Mouse (Mus musculus): Measurements from ENCODE around the gene Oma1. TPM values are rescaled to one million over a fixed set of nuclear protein-coding genes. Genes with fewer than 3 reads are reported as not detected.

The Oma1 gene
- polyA plus RNA-seq, 1 experiment from 2014 or later: 22.5 TPM

GRCm38 (mm10) chr4:103385031-103385430 is 71.4 kb downstream of the Oma1 start:
- Histone ChIP-seq H3K4me3 (replicated peaks) (no peak overlapping the region), H3K4me2 (replicated peaks) (no peak overlapping the region), H3K9ac (no peak overlapping the region), H3K27me3 (replicated peaks) (no peaks in the 10 kb centered on the region), H3K4me1 (replicated peaks) (no peaks in the 10 kb centered on the region), H3K9me3 (no peaks in the 10 kb centered on the region), H3K36me3 (no peaks in the 10 kb centered on the region), H3K27ac (no peak overlapping the region)
- 80% methylated on average over 4 of the region's 4 CpGs for WGBS
- ATAC-seq: no peak

DNA sequence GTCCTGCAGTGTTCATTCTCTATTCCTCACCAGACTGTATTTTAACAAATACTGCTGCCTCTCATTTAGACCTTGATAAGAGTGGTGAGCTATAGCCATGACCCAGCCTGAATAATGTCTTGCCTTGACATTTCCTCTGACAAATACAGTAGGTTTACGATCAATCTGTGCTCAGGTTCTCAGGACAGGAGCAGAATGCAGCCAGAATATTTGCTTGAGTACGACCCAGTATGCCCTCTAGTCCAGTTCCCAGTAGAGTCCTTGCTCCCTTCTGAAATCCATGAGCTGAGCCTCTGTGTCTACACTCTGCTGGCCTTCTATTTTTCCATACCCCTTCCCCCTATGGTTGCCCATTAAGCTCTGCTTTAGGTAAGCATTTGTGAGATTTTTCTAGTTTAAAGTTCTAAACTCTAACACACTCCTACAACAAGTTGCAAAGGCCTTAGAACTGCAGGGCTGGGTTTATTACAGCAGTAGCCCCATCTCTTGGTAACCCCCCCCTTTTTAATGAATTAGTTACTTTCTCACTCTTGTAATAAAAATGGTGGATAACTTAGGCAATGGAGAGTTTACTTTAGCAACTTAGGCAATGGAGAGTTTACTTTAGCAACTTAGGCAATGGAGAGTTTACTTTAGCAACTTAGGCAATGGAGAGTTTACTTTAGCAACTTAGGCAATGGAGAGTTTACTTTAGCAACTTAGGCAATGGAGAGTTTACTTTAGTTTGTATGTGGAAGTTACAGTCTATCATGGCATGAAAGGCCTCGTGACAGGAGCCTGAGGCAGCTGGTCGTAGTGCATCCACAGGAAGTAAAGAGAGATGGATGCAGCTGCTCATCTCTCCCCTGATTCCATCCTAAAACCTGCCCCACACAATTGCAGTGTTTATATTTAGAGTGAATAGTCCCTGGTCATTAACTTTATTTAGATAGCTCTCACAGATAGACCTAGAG is 72.5 kb downstream of the Oma1 start:
- Histone ChIP-seq H3K27me3 (replicated peaks) (no peaks in the 10 kb centered on the region), H3K9ac (no peak overlapping the region), H3K27ac (no peak overlapping the region), H3K4me3 (replicated peaks) (no peak overlapping the region), H3K9me3 (no peaks in the 10 kb centered on the region), H3K36me3 (no peaks in the 10 kb centered on the region), H3K4me2 (replicated peaks) (no peak overlapping the region), H3K4me1 (replicated peaks) (no peaks in the 10 kb centered on the region)
- ATAC-seq: no peak
- 45% methylated on average over 4 of the region's 4 CpGs for WGBS

DNA sequence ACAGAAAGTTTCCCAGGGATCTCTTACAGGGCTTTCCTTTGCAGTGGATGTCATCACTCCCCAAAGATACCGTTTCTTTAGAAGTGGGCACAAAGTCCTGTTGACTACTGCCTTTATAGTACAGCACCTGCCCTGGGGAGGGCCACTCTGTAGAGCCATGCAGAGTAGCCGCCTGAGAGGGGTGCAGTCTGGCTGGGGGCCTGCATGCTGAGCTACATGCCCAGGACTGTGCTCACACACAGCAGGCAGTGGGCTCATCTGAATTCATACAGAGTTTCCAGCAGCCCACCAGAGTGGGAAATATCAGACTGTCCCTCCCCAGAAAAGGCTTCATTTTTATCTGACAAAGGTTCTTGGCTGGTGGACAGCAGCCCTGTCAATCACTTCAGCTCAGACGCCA is 73.7 kb downstream of the Oma1 start:
- no peaks in the 10 kb centered on the region for H3K27me3 ChIP-seq (replicated peaks)
- H3K27ac ChIP-seq: no peak overlapping the region
- 79% methylated on average over 3 of the region's 3 CpGs for WGBS
- no peaks in the 10 kb centered on the region for H3K36me3 ChIP-seq
- H3K9me3 ChIP-seq: no peaks in the 10 kb centered on the region
- no peaks in the 10 kb centered on the region for H3K4me1 ChIP-seq (replicated peaks)
- no peak for ATAC-seq
- no peak overlapping the region for H3K4me2 ChIP-seq (replicated peaks)
- H3K9ac ChIP-seq: no peak overlapping the region
- H3K4me3 ChIP-seq (replicated peaks): no peak overlapping the region

- H3K27ac ChIP-seq: no peak overlapping the region
- H3K9ac ChIP-seq: no peak overlapping the region
- WGBS: 62% methylated on average over 8 of the region's 8 CpGs
- H3K4me3 ChIP-seq (replicated peaks): no peak overlapping the region
- H3K36me3 ChIP-seq: no peaks in the 10 kb centered on the region
- ATAC-seq: no peak
- H3K9me3 ChIP-seq: no peaks in the 10 kb centered on the region
- H3K4me2 ChIP-seq (replicated peaks): no peak overlapping the region
- no peaks in the 10 kb centered on the region for H3K27me3 ChIP-seq (replicated peaks)
- no peaks in the 10 kb centered on the region for H3K4me1 ChIP-seq (replicated peaks)
Measured at GRCm38 (mm10) chr4:103388530-103389178, 75.0 kb downstream of the Oma1 start.

DNA sequence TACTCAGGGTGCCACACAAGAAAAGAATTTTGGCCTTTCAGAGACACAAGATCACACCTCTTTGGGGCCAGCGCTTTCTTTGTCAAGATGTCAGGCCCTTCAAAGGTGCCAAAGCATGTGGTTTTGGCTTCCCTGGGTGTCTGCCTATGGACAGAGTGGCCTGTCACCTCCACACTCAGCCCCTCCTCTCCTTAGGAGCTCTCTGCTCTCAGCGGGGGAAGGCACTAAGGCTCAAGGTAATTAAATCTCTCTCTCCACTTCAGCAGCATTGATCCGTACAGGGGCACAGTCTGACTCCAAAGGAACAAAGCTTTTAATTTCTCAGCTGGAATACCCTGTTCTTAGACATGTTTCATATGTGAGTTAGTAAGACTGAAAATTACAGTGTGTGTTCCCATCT is 76.0 kb downstream of the Oma1 start:
- no peaks in the 10 kb centered on the region for H3K9me3 ChIP-seq
- H3K4me3 ChIP-seq (replicated peaks): no peak overlapping the region
- no peaks in the 10 kb centered on the region for H3K4me1 ChIP-seq (replicated peaks)
- WGBS: 54% methylated on average over 3 of the region's 3 CpGs
- no peak overlapping the region for H3K27ac ChIP-seq
- no peaks in the 10 kb centered on the region for H3K36me3 ChIP-seq
- no peak overlapping the region for H3K9ac ChIP-seq
- no peak for ATAC-seq
- no peak overlapping the region for H3K4me2 ChIP-seq (replicated peaks)
- no peaks in the 10 kb centered on the region for H3K27me3 ChIP-seq (replicated peaks)

- Histone ChIP-seq H3K4me2 (replicated peaks) (no peak overlapping the region), H3K9me3 (no peaks in the 10 kb centered on the region), H3K27me3 (replicated peaks) (no peaks in the 10 kb centered on the region), H3K4me1 (replicated peaks) (no peaks in the 10 kb centered on the region), H3K27ac (no peak overlapping the region), H3K9ac (no peak overlapping the region), H3K4me3 (replicated peaks) (no peak overlapping the region), H3K36me3 (no peaks in the 10 kb centered on the region)
- 62% methylated on average over 2 of the region's 2 CpGs for WGBS
- no peak for ATAC-seq
Measured at GRCm38 (mm10) chr4:103390499-103390898, 76.9 kb downstream of the Oma1 start.

GRCm38 (mm10) chr4:103395066-103395465 is 81.5 kb downstream of the Oma1 start:
- Histone ChIP-seq H3K4me3 (replicated peaks) (no peak overlapping the region), H3K27me3 (replicated peaks) (no peaks in the 10 kb centered on the region), H3K4me2 (replicated peaks) (no peak overlapping the region), H3K27ac (no peak overlapping the region), H3K9me3 (no peaks in the 10 kb centered on the region), H3K4me1 (replicated peaks) (no peaks in the 10 kb centered on the region), H3K36me3 (no peaks in the 10 kb centered on the region), H3K9ac (no peak overlapping the region)
- no peak for ATAC-seq
- WGBS: 90% methylated on average over 4 of the region's 4 CpGs

- H3K36me3 ChIP-seq: no peaks in the 10 kb centered on the region
- H3K27ac ChIP-seq: no peak overlapping the region
- H3K27me3 ChIP-seq (replicated peaks): no peaks in the 10 kb centered on the region
- no peak overlapping the region for H3K4me3 ChIP-seq (replicated peaks)
- no peaks in the 10 kb centered on the region for H3K9me3 ChIP-seq
- no peak overlapping the region for H3K9ac ChIP-seq
- H3K4me1 ChIP-seq (replicated peaks): no peaks in the 10 kb centered on the region
- no peak overlapping the region for H3K4me2 ChIP-seq (replicated peaks)
- 71% methylated on average over 9 of the region's 9 CpGs for WGBS
- ATAC-seq: no peak
Measured at GRCm38 (mm10) chr4:103395905-103396304, 82.3 kb downstream of the Oma1 start.

DNA sequence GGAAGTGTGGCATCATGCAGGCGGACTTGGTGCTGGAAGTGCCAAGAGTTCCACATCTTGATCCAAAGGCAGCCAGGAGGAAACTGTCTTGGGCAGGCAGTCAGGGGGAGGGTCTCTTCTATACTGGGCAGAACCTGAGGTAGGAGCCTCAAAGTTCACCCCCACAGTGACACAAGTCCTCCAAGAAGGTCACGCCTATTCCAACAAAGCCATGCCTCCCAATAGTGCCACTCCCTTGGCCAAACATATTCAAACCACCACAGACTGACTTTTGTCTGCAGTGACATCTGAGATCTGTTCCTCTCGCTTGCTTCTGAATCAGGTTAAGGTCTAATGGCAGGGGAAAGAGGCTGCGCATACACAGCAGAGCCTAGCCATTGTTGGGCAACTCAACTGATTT is 83.3 kb downstream of the Oma1 start:
- Histone ChIP-seq H3K4me1 (replicated peaks) (no peaks in the 10 kb centered on the region), H3K9ac (no peak overlapping the region), H3K4me3 (replicated peaks) (no peak overlapping the region), H3K27ac (no peak overlapping the region), H3K27me3 (replicated peaks) (no peaks in the 10 kb centered on the region), H3K36me3 (no peaks in the 10 kb centered on the region), H3K4me2 (replicated peaks) (no peak overlapping the region), H3K9me3 (no peaks in the 10 kb centered on the region)
- ATAC-seq: no peak
- WGBS: 86% methylated on average over 4 of the region's 4 CpGs

DNA sequence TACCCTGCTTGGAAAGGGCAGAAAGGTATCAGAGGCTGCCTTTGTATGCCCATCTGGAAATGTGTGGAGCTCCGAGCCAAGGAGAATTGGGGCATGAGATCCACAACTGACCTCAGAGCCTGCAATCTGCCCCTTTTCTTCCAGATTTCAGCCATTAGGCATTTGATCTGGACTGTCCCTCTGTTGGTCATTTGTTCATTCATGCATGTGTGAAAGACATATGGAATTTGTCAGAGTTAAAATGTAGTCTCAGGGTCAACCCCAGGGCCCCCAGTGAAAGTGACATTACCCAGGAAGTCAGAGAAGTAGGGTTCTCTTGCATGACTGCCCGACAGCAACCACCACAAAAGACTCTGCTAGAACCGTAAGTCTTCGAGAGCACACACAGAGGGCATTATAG is 89.0 kb downstream of the Oma1 start:
- Histone ChIP-seq H3K4me1 (replicated peaks) (no peaks in the 10 kb centered on the region), H3K9ac (no peak overlapping the region), H3K27ac (no peak overlapping the region), H3K4me3 (replicated peaks) (no peak overlapping the region), H3K4me2 (replicated peaks) (no peak overlapping the region), H3K36me3 (no peaks in the 10 kb centered on the region), H3K27me3 (replicated peaks) (no peaks in the 10 kb centered on the region), H3K9me3 (no peaks in the 10 kb centered on the region)
- no peak for ATAC-seq
- 67% methylated on average over 4 of the region's 4 CpGs for WGBS

- Histone ChIP-seq H3K27ac (no peak overlapping the region), H3K4me1 (replicated peaks) (no peaks in the 10 kb centered on the region), H3K4me3 (replicated peaks) (no peak overlapping the region), H3K27me3 (replicated peaks) (no peaks in the 10 kb centered on the region), H3K4me2 (replicated peaks) (no peak overlapping the region), H3K9me3 (no peaks in the 10 kb centered on the region), H3K9ac (no peak overlapping the region), H3K36me3 (no peaks in the 10 kb centered on the region)
- WGBS: 52% methylated on average over 3 of the region's 3 CpGs
- ATAC-seq: no peak
Measured at GRCm38 (mm10) chr4:103405321-103405720, 91.7 kb downstream of the Oma1 start.

DNA sequence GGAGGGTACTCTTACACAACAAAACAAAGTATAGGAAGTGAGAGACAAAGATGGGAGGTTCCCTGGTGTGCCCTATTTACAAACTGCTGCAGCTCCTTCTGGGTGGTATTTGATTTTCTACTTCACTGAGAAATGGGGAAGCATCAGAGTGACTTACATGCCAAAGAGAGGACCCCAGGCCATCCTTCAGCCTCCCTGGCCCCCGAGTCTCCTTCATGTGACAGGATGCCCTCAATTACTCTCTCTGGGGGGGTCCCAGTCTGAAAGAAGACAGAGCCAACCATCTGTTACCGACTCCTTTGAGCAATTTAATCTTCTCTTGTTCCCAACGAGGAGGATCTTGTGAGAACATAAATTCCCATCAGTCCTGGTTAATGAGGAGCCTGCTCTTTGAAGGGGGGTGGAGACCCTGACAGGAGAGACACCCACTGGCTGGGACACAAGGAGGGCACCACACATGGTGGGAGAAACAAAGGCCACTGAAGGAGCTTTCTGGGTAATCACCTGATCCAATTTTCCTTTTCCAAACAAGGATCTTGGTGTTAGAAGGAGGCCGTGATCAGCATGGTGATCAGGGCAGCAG is 96.7 kb downstream of the Oma1 start:
- H3K27ac ChIP-seq: no peak overlapping the region

More for the DNA sequence above, 96.7 kb downstream of the Oma1 start:
- Histone ChIP-seq H3K9me3 (no peaks in the 10 kb centered on the region), H3K36me3 (no peaks in the 10 kb centered on the region), H3K27me3 (replicated peaks) (no peaks in the 10 kb centered on the region), H3K4me3 (replicated peaks) (no peak overlapping the region), H3K4me1 (replicated peaks) (no peaks in the 10 kb centered on the region), H3K4me2 (replicated peaks) (no peak overlapping the region), H3K9ac (no peak overlapping the region)
- ATAC-seq: no peak
- WGBS: 25% methylated on average over 4 of the region's 4 CpGs

Measured in intestine, embryonic 15.5 days (tissue).